Comparison of ENCODE assay signal across 9 mouse cellular contexts in the genomic region with DNA sequence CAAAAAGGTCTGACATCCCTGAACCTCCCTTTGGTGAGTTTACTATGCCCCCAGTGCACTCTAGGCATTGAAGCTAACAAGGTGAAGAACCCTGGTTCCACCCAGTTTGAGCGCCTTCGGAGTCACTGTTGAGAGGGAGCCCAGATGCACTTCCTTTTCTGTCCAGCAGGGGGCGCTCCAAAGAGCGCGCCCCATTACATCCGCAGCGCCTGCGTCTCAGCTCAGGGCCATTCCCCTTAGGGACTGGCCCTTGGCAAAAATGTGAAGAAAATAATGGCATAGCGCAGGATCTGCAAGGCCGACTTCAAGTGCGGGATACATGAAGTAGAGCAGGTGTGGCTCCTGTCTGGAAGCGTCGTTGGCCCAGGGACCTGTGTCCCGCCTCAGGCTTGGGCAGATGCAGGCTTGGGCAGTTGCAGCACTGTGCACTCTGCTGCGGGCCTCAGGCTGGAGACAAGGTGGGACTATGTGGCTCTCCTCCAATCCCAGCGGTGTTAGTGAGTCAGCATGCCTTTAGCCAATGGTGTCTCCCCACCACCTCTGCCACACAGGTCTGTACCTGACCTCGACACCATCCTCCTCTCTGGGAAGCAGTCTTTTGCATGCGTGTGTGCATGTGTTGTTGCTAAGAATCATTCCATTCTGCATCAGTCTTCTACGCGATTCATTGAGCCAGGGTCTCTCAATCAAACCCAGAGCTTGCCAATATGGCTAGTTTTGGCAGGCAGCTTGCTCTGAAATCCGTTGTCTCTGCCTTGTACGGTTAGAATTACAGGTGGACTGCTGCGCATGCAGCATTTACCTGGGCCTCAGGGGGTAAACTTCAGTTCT. TPM values are rescaled to one million over a fixed set of nuclear protein-coding genes. Genes with fewer than 3 reads are reported as not detected.
DNase-seq lines count a peak whose midpoint lies in the region; ATAC-seq and TF ChIP-seq lines count a peak whose summit lies in the region.
"Had no signal": no experiment of that assay in that cellular context is flagged by ENCODE, and none has a peak within 500 bp of the region (broad histone marks: within the 10 kb centered on the region; RNA-seq: fewer than 3 reads in every experiment).

No protein-coding gene starts in this region.

- 16% methylated on average over 23 of the region's 23 CpGs for WGBS in forebrain, embryonic 15.5 days
- 20% methylated on average over 23 of the region's 23 CpGs for WGBS in lung, embryonic 14.5 days
- 29% methylated on average over 23 of the region's 23 CpGs for WGBS in olfactory bulb, adult 2 months

- no peak overlapping the region for H3K4me3 ChIP-seq in MEL (ENCODE audit: control insufficient read depth in 1 of 2, insufficient read depth in 1 of 2, low read depth in 2 of 2, low read length in 2 of 2)
- peak overlapping the region; percentile 14 for H3K4me3 ChIP-seq in forebrain, embryonic 15.5 days
- no peak overlapping the region; the same call in 1 of the 2 replicates for H3K4me3 ChIP-seq in layer of hippocampus, adult 2 months
- H3K4me3 ChIP-seq in lung, embryonic 14.5 days (ENCODE audit: low read depth, low read length) = no peak overlapping the region
- no peak overlapping the region for H3K4me3 ChIP-seq in olfactory bulb, adult 2 months (ENCODE audit: insufficient read depth, low read depth, low read length)

- peak overlapping the region; percentile 27 for H3K4me2 ChIP-seq in forebrain, embryonic 15.5 days (replicated peaks)
- 0 out of 2 replicates have a peak overlapping the region, but pooled peaks have one; percentile 29 for H3K4me2 ChIP-seq in lung, embryonic 14.5 days

- DNase-seq in MEL (ENCODE audit: low read depth, low spot score) = peak; percentile 79
- DNase-seq in cerebellum, adult 11 months = peak; percentile 72
- peak in 1 of 2 experiments; percentile 72 for DNase-seq in layer of hippocampus, adult 2 months (ENCODE audit: low spot score in 2 of 2)
- peak; percentile 88 for DNase-seq in lung, embryonic 14.5 days
- DNase-seq in thymus, postnatal 25 days = peak; percentile 77

- TF ChIP-seq CTCF in MEL (IDR thresholded peaks at IDR 0.05 in 2 of 3, conservative IDR thresholded peaks at IDR 0.05 in 1 of 3; ENCODE audit: control insufficient read depth in 1 of 3, insufficient read depth in 1 of 3, low read depth in 2 of 3, low read length in 3 of 3, poor library complexity in 1 of 3, severe bottlenecking in 1 of 3) = peak; percentile 95 to 100 (median 99)
- peak; percentile 100 for TF ChIP-seq CTCF in layer of hippocampus, adult 2 months (conservative IDR thresholded peaks at IDR 0.05)
- TF ChIP-seq CTCF in lung, embryonic 14.5 days (IDR thresholded peaks at IDR 0.05; ENCODE audit: low read depth) = peak; percentile 99
- TF ChIP-seq CTCF in olfactory bulb, adult 2 months (IDR thresholded peaks at IDR 0.05; ENCODE audit: insufficient read depth, low read depth, low read length) = peak; percentile 99

- H3K79me2 ChIP-seq in MEL (ENCODE audit: control insufficient read depth, insufficient read depth, low read length, poor library complexity) = no peaks in the 10 kb centered on the region

- peak; percentile 38 for TF ChIP-seq RAD21 in MEL (IDR thresholded peaks at IDR 0.05; ENCODE audit: low read depth, low read length)

- no peaks in the 10 kb centered on the region for H3K9me3 ChIP-seq in MEL (replicated peaks; ENCODE audit: insufficient read depth, low read length)
- H3K9me3 ChIP-seq in forebrain, embryonic 15.5 days = no peaks in the 10 kb centered on the region
- no peaks in the 10 kb centered on the region for H3K9me3 ChIP-seq in lung, embryonic 14.5 days (ENCODE audit: low read depth, low read length)

- peak; percentile 39; the same call in 1 of the 2 replicates for ATAC-seq in forebrain, embryonic 15.5 days (replicated peaks)
- peak; percentile 85 to 94 for ATAC-seq in hematopoietic stem cell, adult 5-6 weeks (replicated peaks in 1 of 2; ENCODE audit: insufficient read depth in 1 of 2, low FRiP score in 2 of 2, low TSS enrichment in 1 of 2, low read depth in 1 of 2, poor library complexity in 2 of 2, severe bottlenecking in 2 of 2)
- peak; percentile 84 for ATAC-seq in lung, embryonic 14.5 days (ENCODE audit: insufficient read depth)

- TF ChIP-seq EP300 in MEL (IDR thresholded peaks at IDR 0.05; ENCODE audit: low read depth in 1 of 2, low read length in 2 of 2) = no peak

- no peak for TF ChIP-seq POLR2A in MEL (IDR thresholded peaks at IDR 0.05; ENCODE audit: control insufficient read depth in 1 of 2, insufficient read depth in 1 of 2, low read depth in 1 of 2, low read length in 2 of 2, poor library complexity in 1 of 2)
- no peak for TF ChIP-seq POLR2A in olfactory bulb, adult 2 months (IDR thresholded peaks at IDR 0.05; ENCODE audit: insufficient read depth, low read depth, low read length)

- no peaks in the 10 kb centered on the region for H3K27me3 ChIP-seq in MEL (ENCODE audit: control insufficient read depth in 1 of 2, insufficient read depth in 2 of 2, low read length in 2 of 2)
- no peaks in the 10 kb centered on the region for H3K27me3 ChIP-seq in forebrain, embryonic 15.5 days
- peaks cover 8% of the 10 kb centered on the region; the same call in 1 of the 2 replicates for H3K27me3 ChIP-seq in lung, embryonic 14.5 days (ENCODE audit: insufficient read depth, low read length)

- no peak overlapping the region for H3K27ac ChIP-seq in MEL (ENCODE audit: control insufficient read depth, low read depth, low read length)
- H3K27ac ChIP-seq in forebrain, embryonic 15.5 days (replicated peaks) = no peak overlapping the region
- H3K27ac ChIP-seq in layer of hippocampus, adult 2 months = no peak overlapping the region
- no peak overlapping the region for H3K27ac ChIP-seq in lung, embryonic 14.5 days (ENCODE audit: low read depth)
- H3K27ac ChIP-seq in olfactory bulb, adult 2 months (ENCODE audit: insufficient read depth, low read depth, low read length) = no peak overlapping the region
- H3K27ac ChIP-seq: macrophage had no signal

- no peak overlapping the region for H3K9ac ChIP-seq in MEL (ENCODE audit: control insufficient read depth, low read depth, low read length, poor library complexity, severe bottlenecking)
- H3K9ac ChIP-seq in forebrain, embryonic 15.5 days (replicated peaks) = no peak overlapping the region
- no peak overlapping the region for H3K9ac ChIP-seq in lung, embryonic 14.5 days

- H3K4me1 ChIP-seq in MEL (ENCODE audit: control insufficient read depth in 1 of 2, insufficient read depth in 2 of 2, low read length in 2 of 2) = peaks cover 8 to 30% of the 10 kb centered on the region in 2 experiments; a peak in 3 of 4 replicates
- peaks cover 16% of the 10 kb centered on the region; the same call in 1 of the 2 replicates for H3K4me1 ChIP-seq in forebrain, embryonic 15.5 days
- no peaks in the 10 kb centered on the region for H3K4me1 ChIP-seq in lung, embryonic 14.5 days (ENCODE audit: insufficient read depth)
- peaks cover 7% of the 10 kb centered on the region for H3K4me1 ChIP-seq in olfactory bulb, adult 2 months (ENCODE audit: control insufficient read depth, insufficient read depth, low read length)

- peaks cover 0 to 10% of the 10 kb centered on the region in 2 experiments; a peak in 2 of 4 replicates for H3K36me3 ChIP-seq in MEL (ENCODE audit: control insufficient read depth in 1 of 2, insufficient read depth in 2 of 2, low read length in 2 of 2)
- no peaks in the 10 kb centered on the region for H3K36me3 ChIP-seq in forebrain, embryonic 15.5 days
- H3K36me3 ChIP-seq in lung, embryonic 14.5 days (ENCODE audit: insufficient read depth) = no peaks in the 10 kb centered on the region

RNA-seq across cellular contexts. Expression of a gene that starts 0.8 kb away (rescaled TPM):
- total RNA-seq in MEL (2012; rRNA removed) = not detected in 2 replicates
- polyA plus RNA-seq in MEL (2012; ENCODE audit: insufficient read depth in 1 of 2, insufficient read length in 2 of 2, low read depth in 1 of 2, low replicate concordance in 2 of 2, missing spikeins in 1 of 2) = not detected
- 0.15 TPM in 1 of 2 replicates, not detected in the other for polyA plus RNA-seq in forebrain, embryonic 15.5 days (2015; fragmentation: Nextera tagmentation; extraction: Ambion mirVana)
- not detected in 2 replicates for total RNA-seq in hematopoietic stem cell, adult 5-6 weeks (2017)
- total RNA-seq in layer of hippocampus, adult 2 months (2021) = 1 to 10 TPM in 1 of 2 experiments, under 1 TPM in 1; 0.27 to 1.2 TPM
- not detected in 2 replicates for polyA plus RNA-seq in lung, embryonic 14.5 days (2014; fragmentation: Nextera tagmentation; extraction: Ambion mirVana)
- not detected in 2 replicates for polyA plus RNA-seq in olfactory bulb, adult 2 months (2012; ENCODE audit: insufficient read depth, insufficient read length, low replicate concordance, missing spikeins)
- polyA plus RNA-seq: macrophage had no signal

RNA-seq across cellular contexts. Expression of a gene that starts 5.8 kb away (rescaled TPM):
- total RNA-seq in MEL (2012; rRNA removed) = 22.9 and 31.1 TPM in 2 replicates
- 10 to 100 TPM in 1 of 2 experiments, not detected in 1; 42.8 TPM for polyA plus RNA-seq in MEL (2012; ENCODE audit: insufficient read depth in 1 of 2, insufficient read length in 2 of 2, low read depth in 1 of 2, low replicate concordance in 2 of 2, missing spikeins in 1 of 2)
- 22.4 and 27.3 TPM in 2 replicates for polyA plus RNA-seq in forebrain, embryonic 15.5 days (2015; fragmentation: Nextera tagmentation; extraction: Ambion mirVana)
- total RNA-seq in hematopoietic stem cell, adult 5-6 weeks (2017) = 8.4 and 8.9 TPM in 2 replicates
- total RNA-seq in layer of hippocampus, adult 2 months (2021) = 100 to 1,000 TPM in 1 of 2 experiments, 10 to 100 TPM in 1; 93.7 to 101 TPM
- 17.4 and 22.8 TPM in 2 replicates for polyA plus RNA-seq in lung, embryonic 14.5 days (2014; fragmentation: Nextera tagmentation; extraction: Ambion mirVana)
- polyA plus RNA-seq in olfactory bulb, adult 2 months (2012; ENCODE audit: insufficient read depth, insufficient read length, low replicate concordance, missing spikeins) = not detected in 2 replicates

RNA-seq across cellular contexts. Expression of a gene that starts 39.8 kb away (rescaled TPM):
- total RNA-seq in MEL (2012; rRNA removed) = 6.4 and 7.7 TPM in 2 replicates
- 10 to 100 TPM in 1 of 2 experiments, not detected in 1; 13.7 TPM for polyA plus RNA-seq in MEL (2012; ENCODE audit: insufficient read depth in 1 of 2, insufficient read length in 2 of 2, low read depth in 1 of 2, low replicate concordance in 2 of 2, missing spikeins in 1 of 2)
- 1.3 and 1.4 TPM in 2 replicates for polyA plus RNA-seq in forebrain, embryonic 15.5 days (2015; fragmentation: Nextera tagmentation; extraction: Ambion mirVana)
- total RNA-seq in hematopoietic stem cell, adult 5-6 weeks (2017) = 3.5 and 5.6 TPM in 2 replicates
- 1 to 10 TPM; 1.4 to 1.6 TPM for total RNA-seq in layer of hippocampus, adult 2 months (2021)
- polyA plus RNA-seq in lung, embryonic 14.5 days (2014; fragmentation: Nextera tagmentation; extraction: Ambion mirVana) = 8.9 and 9.8 TPM in 2 replicates
- polyA plus RNA-seq in olfactory bulb, adult 2 months (2012; ENCODE audit: insufficient read depth, insufficient read length, low replicate concordance, missing spikeins) = not detected in 2 replicates

RNA-seq across cellular contexts. Expression of a gene that starts 56.3 kb away (rescaled TPM):
- total RNA-seq in MEL (2012; rRNA removed) = 77.5 and 127 TPM in 2 replicates
- polyA plus RNA-seq in MEL (2012; ENCODE audit: insufficient read depth in 1 of 2, insufficient read length in 2 of 2, low read depth in 1 of 2, low replicate concordance in 2 of 2, missing spikeins in 1 of 2) = 10 to 100 TPM in 1 of 2 experiments, not detected in 1; 53.5 TPM
- polyA plus RNA-seq in forebrain, embryonic 15.5 days (2015; fragmentation: Nextera tagmentation; extraction: Ambion mirVana) = 2.2 and 2.4 TPM in 2 replicates
- 3.3 and 19.6 TPM in 2 replicates for total RNA-seq in hematopoietic stem cell, adult 5-6 weeks (2017)
- 1 to 10 TPM; 1.6 to 1.9 TPM for total RNA-seq in layer of hippocampus, adult 2 months (2021)
- polyA plus RNA-seq in lung, embryonic 14.5 days (2014; fragmentation: Nextera tagmentation; extraction: Ambion mirVana) = 4.0 and 5.5 TPM in 2 replicates
- not detected in 2 replicates for polyA plus RNA-seq in olfactory bulb, adult 2 months (2012; ENCODE audit: insufficient read depth, insufficient read length, low replicate concordance, missing spikeins)

Comparison
In these comparisons a context has a peak if more than half of its experiments do, and no peak if none do; other contexts are left out.
1. ATAC-seq: peak in every context shown above with its lines; median percentile 90 in hematopoietic stem cell, adult 5-6 weeks; 84 in lung, embryonic 14.5 days; 39 in forebrain, embryonic 15.5 days.